Mouse (Mus musculus): Measurements from ENCODE around the gene Mnat1.

- TF ChIP-seq CTCF (conservative IDR thresholded peaks at IDR 0.05; ENCODE audit: low read length) (no peak), POU5F1 (IDR thresholded peaks at IDR 0.05; ENCODE audit: borderline replicate concordance, low read length) (no peak)
Observed at GRCm38 (mm10) chr12:73090672-73091335, 32.7 kb upstream of the Mnat1 start.

All from E14TG2a.4 (cell line).